17 mouse cellular contexts compared by ENCODE assay signal in genomic region chr7:19057405-19057804, GRCm38 (mm10). TPM values are rescaled to one million over a fixed set of nuclear protein-coding genes. Genes with fewer than 3 reads are reported as not detected.
"Had no signal": no experiment of that assay in that cellular context is flagged by ENCODE, and none has a peak within 500 bp of the region (broad histone marks: within the 10 kb centered on the region; RNA-seq: fewer than 3 reads in every experiment).

No protein-coding gene starts in this region.

- H3K4me3 ChIP-seq: neural tube, embryonic 13.5 days; neural tube, embryonic 15.5 days; stomach, embryonic 15.5 days had no signal

- DNase-seq: retina, postnatal 1 day; right cerebral cortex, adult 18-20 months; right cerebral cortex, postnatal 14 days; right cerebral cortex, postnatal 25 days; right cerebral cortex, postnatal 4 days; spleen, adult 18-20 months; thymus, adult 18-20 months; thymus, adult 2 months; thymus, postnatal 14 days; thymus, postnatal 25 days; thymus, postnatal 36 days; thymus, postnatal 4 days had no signal

- H3K27ac ChIP-seq: neural tube, embryonic 13.5 days; neural tube, embryonic 15.5 days; stomach, embryonic 15.5 days; stomach, postnatal 0 days had no signal

RNA-seq across cellular contexts. Expression of gene Foxa3, which starts 34.1 kb away (rescaled TPM):
- total RNA-seq: neutrophil, adult 5-6 weeks had no signal
